Mouse (Mus musculus): ENCODE results near the gene Itgb5. TPM values are rescaled to one million over a fixed set of nuclear protein-coding genes. Genes with fewer than 3 reads are reported as not detected.
A peak's percentile ranks its signal among the peaks of the same experiment; 100 is the strongest.

Gene Itgb5
- polyA plus RNA-seq, 1 experiment from 2014 or later = 31.0 TPM

DNA sequence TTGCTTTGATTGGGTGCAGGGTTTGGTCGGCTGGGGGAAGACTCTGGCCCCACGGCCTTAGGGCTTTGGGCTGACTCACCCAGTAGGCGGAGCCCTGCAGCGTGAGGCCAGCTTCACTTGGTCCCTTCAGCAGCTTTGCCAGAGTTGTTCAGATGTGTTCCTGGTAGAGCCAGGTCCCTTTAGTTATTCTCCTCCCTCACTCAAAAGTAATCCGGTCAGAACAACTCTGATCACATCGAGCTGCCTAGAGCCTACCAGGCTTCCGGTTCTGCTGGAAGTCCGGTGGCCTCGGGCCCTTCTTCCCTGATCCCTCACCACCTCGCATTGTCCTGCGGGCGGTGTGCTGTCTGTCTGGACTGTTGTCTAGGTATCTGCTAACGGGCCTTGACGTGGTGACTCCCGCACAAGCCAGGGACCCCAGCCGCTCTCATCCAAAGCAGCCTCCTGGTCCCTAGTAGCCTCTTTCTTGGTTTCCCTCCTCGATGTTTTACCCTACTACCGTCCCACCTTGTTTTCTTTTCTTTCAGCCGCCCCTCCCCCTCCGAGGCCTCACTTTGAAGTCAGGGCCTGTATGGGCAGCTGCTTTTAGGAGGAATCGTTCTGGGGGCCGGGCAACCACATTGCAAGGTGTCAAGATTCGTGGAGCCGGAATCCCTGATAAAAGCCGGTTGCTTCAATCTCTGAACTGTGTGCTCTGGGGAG is 4.5 kb downstream of the Itgb5 start:
- Histone ChIP-seq H3K4me3 (peak overlapping the region; percentile 16), H3K9me3 (no peaks in the 10 kb centered on the region), H3K9ac (replicated peaks) (peak overlapping the region; percentile 29; the same call in 1 of the 2 replicates), H3K27ac (replicated peaks) (no peak overlapping the region), H3K4me2 (replicated peaks) (peak overlapping the region; percentile 43), H3K27me3 (peaks cover 44% of the 10 kb centered on the region), H3K4me1 (peaks cover 34% of the 10 kb centered on the region), H3K36me3 (no peaks in the 10 kb centered on the region)
- ATAC-seq (ENCODE audit: low FRiP score, low read depth) = peak; percentile 44
- 1% methylated on average over 25 of the region's 25 CpGs for WGBS

DNA sequence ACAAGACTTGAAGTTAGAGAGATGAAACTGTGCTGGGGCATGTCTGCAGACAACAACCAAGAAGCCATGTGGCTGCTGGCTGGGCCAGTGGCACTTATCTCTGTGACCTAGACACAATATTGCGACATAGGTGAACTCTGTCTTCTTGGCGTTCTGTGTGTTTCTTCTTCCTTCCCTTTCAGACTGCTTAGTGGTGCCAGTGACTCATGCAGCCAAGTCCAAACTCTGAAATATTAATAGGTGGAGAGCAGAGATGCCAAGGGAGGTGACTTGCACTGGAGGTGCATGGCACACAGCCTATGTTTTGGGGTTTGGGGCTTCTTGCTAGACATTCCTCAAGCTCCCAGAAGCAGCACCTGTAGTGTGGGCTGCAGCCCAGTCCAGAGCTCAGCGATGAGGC is 7.2 kb downstream of the Itgb5 start:
- no peak overlapping the region for H3K9ac ChIP-seq (replicated peaks)
- H3K36me3 ChIP-seq = no peaks in the 10 kb centered on the region
- H3K4me3 ChIP-seq = no peak overlapping the region
- ATAC-seq (ENCODE audit: low FRiP score, low read depth) = no peak
- 88% methylated on average over 3 of the region's 3 CpGs for WGBS
- H3K4me2 ChIP-seq (replicated peaks) = no peak overlapping the region
- no peak overlapping the region for H3K27ac ChIP-seq (replicated peaks)
- H3K27me3 ChIP-seq = peaks cover 24% of the 10 kb centered on the region
- peaks cover 23% of the 10 kb centered on the region for H3K4me1 ChIP-seq
- H3K9me3 ChIP-seq = no peaks in the 10 kb centered on the region

DNA sequence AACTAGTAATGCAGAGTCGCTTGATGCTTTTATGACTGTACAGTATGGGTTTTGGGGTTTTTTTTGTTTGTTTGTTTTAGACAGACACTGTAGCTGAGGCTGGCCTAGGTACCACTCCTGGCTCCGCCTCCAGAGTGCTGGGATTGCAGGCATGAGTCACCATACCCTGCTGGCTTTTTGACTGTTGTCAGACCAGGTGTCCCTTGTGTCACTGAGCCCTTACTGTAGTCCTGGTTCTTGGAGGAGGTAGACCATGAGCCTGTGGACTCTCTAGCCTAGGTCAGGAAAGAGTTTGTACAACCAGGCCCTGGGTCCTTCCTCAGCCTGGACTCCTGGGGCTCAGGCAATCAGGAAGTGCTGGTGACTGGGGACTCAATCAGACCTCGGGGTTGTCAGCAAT is 7.7 kb downstream of the Itgb5 start:
- no peak overlapping the region for H3K27ac ChIP-seq (replicated peaks)
- WGBS = 79% methylated on average over 3 of the region's 3 CpGs
- peaks cover 22% of the 10 kb centered on the region for H3K4me1 ChIP-seq
- H3K27me3 ChIP-seq = peaks cover 21% of the 10 kb centered on the region
- no peak overlapping the region for H3K4me3 ChIP-seq
- no peaks in the 10 kb centered on the region for H3K36me3 ChIP-seq
- H3K4me2 ChIP-seq (replicated peaks) = no peak overlapping the region
- ATAC-seq (ENCODE audit: low FRiP score, low read depth) = no peak
- no peaks in the 10 kb centered on the region for H3K9me3 ChIP-seq
- no peak overlapping the region for H3K9ac ChIP-seq (replicated peaks)

DNA sequence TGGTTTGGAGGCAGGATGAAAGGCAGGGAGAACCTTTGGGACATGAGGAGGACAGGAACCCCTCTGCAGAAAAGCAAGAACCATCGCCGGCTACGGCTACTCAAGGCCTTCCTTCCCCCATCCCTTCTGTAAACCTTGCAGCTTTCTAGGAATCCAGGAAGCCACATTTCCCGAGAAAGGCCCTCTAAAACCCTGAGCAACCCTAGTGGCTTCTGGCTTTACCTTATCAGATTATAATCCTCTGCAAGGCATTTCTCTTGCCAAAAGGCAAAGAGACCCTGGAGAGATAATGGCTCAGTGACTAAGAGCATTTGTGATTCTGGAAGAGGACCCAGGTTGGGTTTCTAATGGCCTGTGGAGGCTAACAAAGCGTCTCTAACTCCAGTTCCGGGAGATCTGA is 11.2 kb downstream of the Itgb5 start:
- peaks cover 3% of the 10 kb centered on the region; the same call in 1 of the 2 replicates for H3K4me1 ChIP-seq
- H3K36me3 ChIP-seq = no peaks in the 10 kb centered on the region
- ATAC-seq (ENCODE audit: low FRiP score, low read depth) = no peak
- H3K9ac ChIP-seq (replicated peaks) = no peak overlapping the region
- no peak overlapping the region for H3K4me2 ChIP-seq (replicated peaks)
- no peak overlapping the region for H3K27ac ChIP-seq (replicated peaks)
- H3K27me3 ChIP-seq = peaks cover 8% of the 10 kb centered on the region
- 80% methylated on average over 6 of the region's 6 CpGs for WGBS
- no peak overlapping the region for H3K4me3 ChIP-seq
- no peaks in the 10 kb centered on the region for H3K9me3 ChIP-seq

DNA sequence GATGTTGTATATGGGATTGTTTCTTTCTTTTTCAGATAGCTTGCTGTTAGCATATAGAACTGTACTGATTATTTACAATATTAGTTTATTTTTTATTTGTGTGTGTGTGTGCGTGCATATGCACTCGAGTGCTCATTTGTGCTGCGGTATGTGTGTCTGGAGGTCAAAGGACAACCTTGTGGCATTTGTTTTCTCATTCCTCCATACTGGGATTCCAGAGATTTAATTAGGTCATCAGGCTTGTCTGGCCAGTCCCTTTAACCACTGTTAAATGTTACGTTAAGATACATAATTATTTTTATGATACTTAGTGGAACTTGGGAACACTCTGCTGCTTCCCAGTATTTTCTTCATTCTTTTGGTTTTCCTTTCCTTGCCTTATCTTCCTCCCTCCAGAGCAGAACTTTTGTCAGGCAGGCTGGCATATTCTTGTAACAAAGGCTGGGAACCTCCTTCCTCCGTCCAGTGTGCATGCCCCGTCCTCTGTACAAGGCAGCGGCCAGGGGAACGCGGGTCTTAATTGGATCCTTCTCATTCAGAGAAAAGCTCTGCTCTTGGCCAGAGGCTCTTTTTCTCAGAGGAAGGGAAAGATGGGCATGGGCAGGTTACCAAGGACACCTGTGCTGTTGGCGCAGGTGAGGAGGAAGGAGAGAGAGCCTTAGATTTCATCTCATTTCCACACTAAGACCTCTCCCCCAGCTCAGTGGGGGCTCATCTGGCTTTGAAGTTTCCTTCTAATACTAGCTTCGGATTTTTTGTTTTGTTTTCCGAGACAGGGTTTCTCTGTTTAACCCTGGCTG is 12.8 kb downstream of the Itgb5 start:
- 65% methylated on average over 12 of the region's 12 CpGs for WGBS
- peaks cover 8% of the 10 kb centered on the region; the same call in 1 of the 2 replicates for H3K27me3 ChIP-seq
- H3K4me1 ChIP-seq = peaks cover 3% of the 10 kb centered on the region; the same call in 1 of the 2 replicates
- H3K27ac ChIP-seq (replicated peaks) = no peak overlapping the region
- no peak overlapping the region for H3K9ac ChIP-seq (replicated peaks)
- no peak overlapping the region for H3K4me2 ChIP-seq (replicated peaks)
- H3K36me3 ChIP-seq = no peaks in the 10 kb centered on the region
- H3K9me3 ChIP-seq = no peaks in the 10 kb centered on the region
- H3K4me3 ChIP-seq = no peak overlapping the region
- no peak for ATAC-seq (ENCODE audit: low FRiP score, low read depth)

DNA sequence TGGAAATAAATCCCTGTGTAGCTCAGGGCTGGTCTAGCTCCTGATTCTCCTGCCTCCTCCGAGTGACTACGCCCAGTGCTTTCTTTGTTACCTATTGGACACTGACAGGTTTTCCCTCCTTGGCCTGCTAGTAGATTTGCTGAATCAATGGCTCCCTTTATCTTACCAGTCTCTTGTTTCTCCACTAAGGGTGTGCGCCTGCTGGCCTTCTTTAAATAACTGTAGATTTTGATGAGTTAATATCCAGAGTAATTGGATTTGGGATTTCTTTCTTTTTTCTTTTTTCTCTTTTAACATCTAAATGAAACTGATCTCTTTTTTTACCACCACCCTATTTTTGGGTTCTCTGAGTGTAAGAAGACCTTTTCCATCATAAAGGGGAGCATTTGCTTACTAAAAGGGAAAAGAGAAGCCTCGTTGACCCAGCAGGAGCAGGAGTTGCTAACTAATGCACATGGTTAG is 14.7 kb downstream of the Itgb5 start:
- no peak for ATAC-seq (ENCODE audit: low FRiP score, low read depth)
- Histone ChIP-seq H3K36me3 (no peaks in the 10 kb centered on the region), H3K27me3 (peaks cover 8% of the 10 kb centered on the region; the same call in 1 of the 2 replicates), H3K9ac (replicated peaks) (no peak overlapping the region), H3K4me2 (replicated peaks) (no peak overlapping the region), H3K27ac (replicated peaks) (no peak overlapping the region), H3K4me1 (peaks cover 3% of the 10 kb centered on the region; the same call in 1 of the 2 replicates), H3K4me3 (no peak overlapping the region), H3K9me3 (no peaks in the 10 kb centered on the region)
- WGBS = 35% methylated on average over 4 of the region's 4 CpGs

DNA sequence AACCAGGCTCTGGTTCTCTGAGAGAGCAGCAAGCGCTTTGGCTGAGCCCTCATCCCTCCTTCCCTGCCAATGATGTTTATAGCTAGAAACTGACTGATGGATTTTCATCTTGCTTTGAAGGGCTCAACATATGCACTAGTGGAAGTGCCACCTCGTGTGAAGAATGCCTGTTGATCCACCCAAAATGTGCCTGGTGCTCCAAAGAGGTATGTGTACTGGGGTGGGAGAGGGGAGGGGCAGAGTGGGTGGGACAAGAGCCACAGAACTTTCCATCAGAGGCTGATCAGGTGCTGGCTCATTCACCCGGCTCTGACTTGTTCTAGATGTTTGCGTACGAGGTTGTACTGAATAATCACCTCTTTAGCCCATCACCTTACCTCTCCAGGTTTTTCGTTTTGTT is 15.4 kb downstream of the Itgb5 start:
- Histone ChIP-seq H3K27me3 (peaks cover 8% of the 10 kb centered on the region; the same call in 1 of the 2 replicates), H3K36me3 (no peaks in the 10 kb centered on the region), H3K9ac (replicated peaks) (no peak overlapping the region), H3K4me2 (replicated peaks) (no peak overlapping the region), H3K27ac (replicated peaks) (no peak overlapping the region), H3K4me1 (peaks cover 3% of the 10 kb centered on the region; the same call in 1 of the 2 replicates), H3K9me3 (no peaks in the 10 kb centered on the region), H3K4me3 (no peak overlapping the region)
- ATAC-seq (ENCODE audit: low FRiP score, low read depth) = no peak
- 70% methylated on average over 6 of the region's 6 CpGs for WGBS

DNA sequence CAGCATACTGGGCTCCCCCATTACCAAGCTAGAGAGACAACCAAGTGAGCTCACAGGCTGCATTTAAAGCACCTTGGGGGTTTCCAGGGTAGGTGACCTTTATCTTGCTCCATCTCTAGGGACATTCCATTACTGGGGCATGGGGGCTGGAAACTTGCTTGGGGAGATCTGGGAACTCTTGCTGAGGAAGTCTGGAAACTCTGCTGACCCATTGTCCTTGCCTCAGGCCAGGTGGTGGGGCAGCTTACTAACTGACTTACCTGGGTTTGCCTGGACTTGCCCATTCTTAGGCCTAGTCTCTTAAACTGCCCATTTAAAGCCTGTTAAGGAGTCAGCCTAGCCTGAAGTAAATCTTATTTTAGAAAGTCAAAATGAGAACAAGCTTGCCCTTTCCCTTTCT is 23.8 kb downstream of the Itgb5 start:
- Histone ChIP-seq H3K27ac (replicated peaks) (no peak overlapping the region), H3K9ac (replicated peaks) (no peak overlapping the region), H3K4me2 (replicated peaks) (no peak overlapping the region), H3K9me3 (no peaks in the 10 kb centered on the region), H3K4me3 (no peak overlapping the region), H3K36me3 (no peaks in the 10 kb centered on the region), H3K27me3 (no peaks in the 10 kb centered on the region; the same call in 1 of the 2 replicates), H3K4me1 (no peaks in the 10 kb centered on the region)
- no peak for ATAC-seq (ENCODE audit: low FRiP score, low read depth)

DNA sequence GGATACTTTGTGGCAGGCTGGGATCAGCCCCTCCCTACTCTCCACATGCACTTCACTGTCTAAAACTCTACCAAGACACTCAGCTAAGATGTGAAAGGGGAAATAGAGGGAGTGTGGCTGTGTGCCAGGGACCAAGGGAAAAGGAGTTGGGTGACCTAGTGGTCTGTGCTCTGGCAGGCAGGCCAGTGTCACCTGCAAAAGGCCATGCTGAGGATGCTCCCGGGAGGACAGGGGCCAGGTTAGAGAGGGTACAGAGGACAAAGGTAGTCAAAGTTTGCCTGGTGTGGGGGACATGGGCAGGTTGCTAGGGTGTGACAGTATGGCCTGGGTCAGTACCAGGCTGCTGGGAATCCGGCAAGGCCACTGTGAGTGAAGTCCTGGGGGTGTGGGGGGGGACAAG is 29.3 kb downstream of the Itgb5 start:
- 91% methylated on average over 2 of the region's 2 CpGs for WGBS
- no peak for ATAC-seq (ENCODE audit: low FRiP score, low read depth)
- H3K4me1 ChIP-seq = peaks cover 9% of the 10 kb centered on the region

DNA sequence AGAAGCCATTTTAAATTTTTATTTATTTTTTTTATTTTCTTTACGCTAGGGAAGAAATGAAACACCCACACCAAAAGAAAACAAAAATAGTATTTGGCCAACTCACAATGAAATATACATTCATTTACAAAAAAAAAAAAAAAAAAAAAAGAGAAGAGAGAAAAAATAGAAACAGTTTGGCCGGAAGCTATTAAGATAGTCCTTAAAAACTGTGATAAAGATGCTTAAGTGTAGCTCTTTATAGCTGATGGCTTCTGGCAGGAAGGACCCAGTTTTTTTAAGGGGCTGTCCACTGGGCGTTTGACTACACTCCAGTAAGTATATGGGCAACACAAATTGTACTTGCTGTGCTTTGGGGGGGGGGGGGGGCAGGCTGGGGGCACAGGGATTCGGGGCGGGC is 29.9 kb downstream of the Itgb5 start:
- no peak for ATAC-seq (ENCODE audit: low FRiP score, low read depth)
- Histone ChIP-seq H3K9me3 (no peaks in the 10 kb centered on the region), H3K36me3 (no peaks in the 10 kb centered on the region), H3K4me3 (no peak overlapping the region), H3K9ac (replicated peaks) (no peak overlapping the region), H3K4me2 (replicated peaks) (no peak overlapping the region; the same call in 1 of the 2 replicates), H3K27ac (replicated peaks) (no peak overlapping the region), H3K4me1 (peaks cover 9% of the 10 kb centered on the region), H3K27me3 (no peaks in the 10 kb centered on the region; the same call in 1 of the 2 replicates)
- 64% methylated on average over 5 of the region's 5 CpGs for WGBS

More for the DNA sequence above, 29.3 kb downstream of the Itgb5 start:
- Histone ChIP-seq H3K4me2 (replicated peaks) (no peak overlapping the region), H3K9ac (replicated peaks) (no peak overlapping the region), H3K9me3 (no peaks in the 10 kb centered on the region), H3K27ac (replicated peaks) (no peak overlapping the region), H3K27me3 (no peaks in the 10 kb centered on the region; the same call in 1 of the 2 replicates), H3K36me3 (no peaks in the 10 kb centered on the region), H3K4me3 (no peak overlapping the region)

DNA sequence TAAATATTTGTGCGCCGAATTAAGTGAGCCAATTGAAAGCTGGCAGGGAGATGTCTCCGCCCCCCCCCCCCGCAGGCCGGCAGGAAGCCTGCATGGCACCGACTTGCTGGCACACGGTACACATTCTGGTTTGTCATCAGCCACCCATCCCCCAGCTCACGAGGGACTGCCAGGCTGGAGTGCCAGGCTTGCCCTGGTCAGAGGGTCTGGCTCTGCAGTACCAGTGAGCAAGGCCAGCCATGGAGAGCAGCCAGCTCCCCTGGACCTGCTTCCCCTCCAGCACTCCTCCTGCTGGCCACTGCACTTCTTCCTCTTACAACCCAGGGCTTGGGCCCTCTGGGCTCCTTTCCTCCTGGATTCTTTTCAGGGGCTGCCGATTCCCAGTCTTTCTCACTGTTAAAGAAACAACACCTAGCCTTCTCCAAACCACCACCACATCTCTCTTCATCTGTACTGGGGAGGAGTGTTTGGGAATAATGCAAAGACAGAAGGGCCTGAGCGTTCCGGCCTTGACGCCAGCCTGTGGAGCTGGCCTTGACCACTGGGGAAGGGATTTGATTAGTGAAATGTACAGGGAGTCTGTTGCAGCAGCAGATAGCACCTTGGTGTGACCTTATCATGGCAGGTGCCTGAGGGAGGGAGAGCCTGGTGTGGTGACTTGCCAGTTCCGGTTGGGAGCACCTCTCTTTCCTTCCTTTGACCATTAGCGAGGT is 30.7 kb downstream of the Itgb5 start:
- H3K9ac ChIP-seq (replicated peaks) = no peak overlapping the region
- no peaks in the 10 kb centered on the region for H3K27me3 ChIP-seq
- WGBS = 50% methylated on average over 14 of the region's 14 CpGs
- peaks cover 9% of the 10 kb centered on the region for H3K4me1 ChIP-seq
- peak overlapping the region; percentile 40 for H3K4me2 ChIP-seq (replicated peaks)
- no peaks in the 10 kb centered on the region for H3K36me3 ChIP-seq
- H3K4me3 ChIP-seq = 0 out of 2 replicates have a peak overlapping the region, but pooled peaks have one; percentile 3
- no peaks in the 10 kb centered on the region for H3K9me3 ChIP-seq
- ATAC-seq (ENCODE audit: low FRiP score, low read depth) = peak; percentile 34; the same call in 1 of the 2 replicates
- H3K27ac ChIP-seq (replicated peaks) = peak overlapping the region; percentile 46
